Mouse (Mus musculus): ENCODE measurements around the gene Atn1.

DNA sequence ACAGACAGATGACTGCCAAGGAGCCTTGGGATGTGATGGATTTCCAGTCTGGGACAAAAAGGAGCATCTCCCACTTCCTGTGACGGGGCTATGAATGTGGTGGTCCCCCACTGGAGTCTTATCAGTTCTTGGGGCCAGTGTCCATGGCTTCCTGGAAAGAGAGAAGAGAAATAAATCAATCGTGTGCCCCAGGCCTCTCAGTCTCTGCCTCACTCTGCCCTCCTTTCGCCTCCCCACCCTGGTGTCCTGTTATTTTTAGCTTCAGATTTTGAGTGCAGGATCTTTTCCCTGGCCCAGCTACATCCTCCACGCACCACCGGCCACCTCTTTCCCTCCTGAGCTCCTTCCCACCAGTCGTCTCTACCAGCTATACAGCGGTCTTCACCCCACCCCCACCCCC is 13.7 kb upstream of the Atn1 start:
- no peak for TF ChIP-seq CTCF (IDR thresholded peaks at IDR 0.05; ENCODE audit: extremely low read depth, insufficient read depth, insufficient read length, insufficient replicate concordance)
- no peak for TF ChIP-seq POLR2A (IDR thresholded peaks at IDR 0.05; ENCODE audit: low read depth, low read length)

Measured in spleen, adult 2 months (tissue).